ENCODE assay signal across 46 mouse cellular contexts in the genomic region with DNA sequence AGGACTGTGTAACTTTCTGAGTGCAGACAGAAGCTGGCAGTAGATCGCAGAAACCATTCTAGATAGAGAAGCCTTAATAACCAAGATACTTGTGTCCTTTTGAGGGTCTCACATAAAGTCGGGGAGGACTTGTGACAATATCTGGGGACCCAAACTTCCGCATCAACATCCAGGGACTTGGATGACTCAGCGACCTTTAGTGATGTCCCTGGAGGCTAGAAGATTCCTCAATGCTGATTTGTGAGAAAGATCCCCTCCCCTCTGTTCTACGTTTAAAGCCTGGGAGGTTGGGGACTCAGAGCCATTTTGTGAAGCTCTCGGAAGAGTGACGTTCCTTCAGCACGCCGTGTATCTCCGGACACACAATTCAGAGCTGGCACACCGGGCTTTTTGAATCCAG. TPM values are rescaled to one million over a fixed set of nuclear protein-coding genes. Genes with fewer than 3 reads are reported as not detected.
"Had no signal": no experiment of that assay in that cellular context is flagged by ENCODE, and none has a peak within 500 bp of the region (broad histone marks: within the 10 kb centered on the region; RNA-seq: fewer than 3 reads in every experiment).

A gene (plus strand): TSS at position 301 of the 400 bp plus-strand sequence.

- H3K9me3 ChIP-seq: heart, embryonic 10.5 days; heart, embryonic 12.5 days; heart, embryonic 13.5 days; heart, embryonic 15.5 days; hindbrain, embryonic 10.5 days; hindbrain, embryonic 12.5 days; hindbrain, embryonic 13.5 days; hindbrain, embryonic 15.5 days; intestine, embryonic 15.5 days; kidney, embryonic 15.5 days had no signal

- H3K4me1 ChIP-seq: heart, embryonic 10.5 days; heart, embryonic 12.5 days; heart, embryonic 13.5 days; heart, embryonic 15.5 days; hindbrain, embryonic 10.5 days; hindbrain, embryonic 12.5 days; hindbrain, embryonic 13.5 days; hindbrain, embryonic 15.5 days; intestine, embryonic 15.5 days; kidney, embryonic 15.5 days had no signal

- DNase-seq: heart, postnatal 10 days; heart, postnatal 14 days; heart, postnatal 36 days; heart, postnatal 4 days; kidney, adult 11 months; kidney, adult 18-20 months; kidney, adult 2 months; kidney, adult 8-10 months; kidney, adult 9 months; kidney, postnatal 10 days; kidney, postnatal 14 days; kidney, postnatal 25 days; kidney, postnatal 36 days; kidney, postnatal 4 days; layer of hippocampus, adult 9-11 months; layer of hippocampus, postnatal 36 days had no signal

- H3K27me3 ChIP-seq: heart, embryonic 12.5 days; heart, embryonic 13.5 days; heart, embryonic 15.5 days; hindbrain, embryonic 12.5 days; hindbrain, embryonic 13.5 days; hindbrain, embryonic 15.5 days; intestine, embryonic 15.5 days; kidney, embryonic 15.5 days had no signal

- ATAC-seq: hindbrain, embryonic 16.5 days; hindbrain, postnatal 0 days; inflammation-experienced regulatory T-cells, adult 6 months; intestine, embryonic 15.5 days; intestine, embryonic 16.5 days had no signal

- H3K9ac ChIP-seq: heart, embryonic 12.5 days; heart, embryonic 13.5 days; heart, embryonic 15.5 days; hindbrain, embryonic 12.5 days; hindbrain, embryonic 13.5 days; hindbrain, embryonic 14.5 days; hindbrain, embryonic 15.5 days; intestine, embryonic 15.5 days; kidney, embryonic 15.5 days had no signal

- H3K36me3 ChIP-seq: heart, embryonic 10.5 days; heart, embryonic 12.5 days; heart, embryonic 13.5 days; heart, embryonic 15.5 days; hindbrain, embryonic 10.5 days; hindbrain, embryonic 12.5 days; hindbrain, embryonic 13.5 days; hindbrain, embryonic 15.5 days; intestine, embryonic 15.5 days; kidney, embryonic 15.5 days had no signal

- H3K4me3 ChIP-seq: heart, embryonic 10.5 days; heart, embryonic 12.5 days; heart, embryonic 13.5 days; heart, embryonic 15.5 days; hindbrain, embryonic 10.5 days; hindbrain, embryonic 12.5 days; hindbrain, embryonic 13.5 days; hindbrain, embryonic 15.5 days; intestine, embryonic 15.5 days; kidney, embryonic 15.5 days; layer of hippocampus, adult 2 months had no signal

- H3K4me2 ChIP-seq: heart, embryonic 11.5 days; heart, embryonic 12.5 days; heart, embryonic 13.5 days; heart, embryonic 15.5 days; hindbrain, embryonic 12.5 days; hindbrain, embryonic 13.5 days; hindbrain, embryonic 14.5 days; hindbrain, embryonic 15.5 days; intestine, embryonic 15.5 days; kidney, embryonic 15.5 days had no signal

- H3K27ac ChIP-seq: heart, embryonic 10.5 days; heart, embryonic 13.5 days; heart, embryonic 15.5 days; hindbrain, embryonic 10.5 days; hindbrain, embryonic 12.5 days; hindbrain, embryonic 13.5 days; hindbrain, embryonic 14.5 days; hindbrain, embryonic 15.5 days; hindbrain, postnatal 0 days; intestine, embryonic 15.5 days; kidney, embryonic 15.5 days; kidney, postnatal 0 days; layer of hippocampus, adult 2 months had no signal

RNA-seq across cellular contexts. Expression of the gene that starts here (rescaled TPM):
- total RNA-seq: heart, postnatal 10 days; heart, postnatal 14 days; heart, postnatal 25 days; heart, postnatal 36 days; heart, postnatal 4 days; hematopoietic stem cell, adult 5-6 weeks; hindbrain, postnatal 0 days; layer of hippocampus, adult 18-20 months; layer of hippocampus, adult 2 months; layer of hippocampus, adult 8-10 months; layer of hippocampus, postnatal 10 days; layer of hippocampus, postnatal 14 days; layer of hippocampus, postnatal 25 days; layer of hippocampus, postnatal 36 days; left cerebral cortex, adult 18-20 months had no signal
- polyA plus RNA-seq: heart, embryonic 11.5 days; heart, embryonic 13.5 days; heart, embryonic 16.5 days; hindbrain, embryonic 13.5 days; hindbrain, embryonic 14.5 days; hindbrain, embryonic 15.5 days; hindbrain, embryonic 16.5 days; hindbrain, postnatal 0 days; inflammation-experienced regulatory T-cells, adult 6 months; intestine, embryonic 14.5 days; intestine, embryonic 15.5 days; kidney, adult 2 months; kidney, embryonic 14.5 days; kidney, embryonic 15.5 days; large intestine, adult 2 months had no signal
